Mouse (Mus musculus): ENCODE data around the gene Cpm.

Gene Cpm

DNA sequence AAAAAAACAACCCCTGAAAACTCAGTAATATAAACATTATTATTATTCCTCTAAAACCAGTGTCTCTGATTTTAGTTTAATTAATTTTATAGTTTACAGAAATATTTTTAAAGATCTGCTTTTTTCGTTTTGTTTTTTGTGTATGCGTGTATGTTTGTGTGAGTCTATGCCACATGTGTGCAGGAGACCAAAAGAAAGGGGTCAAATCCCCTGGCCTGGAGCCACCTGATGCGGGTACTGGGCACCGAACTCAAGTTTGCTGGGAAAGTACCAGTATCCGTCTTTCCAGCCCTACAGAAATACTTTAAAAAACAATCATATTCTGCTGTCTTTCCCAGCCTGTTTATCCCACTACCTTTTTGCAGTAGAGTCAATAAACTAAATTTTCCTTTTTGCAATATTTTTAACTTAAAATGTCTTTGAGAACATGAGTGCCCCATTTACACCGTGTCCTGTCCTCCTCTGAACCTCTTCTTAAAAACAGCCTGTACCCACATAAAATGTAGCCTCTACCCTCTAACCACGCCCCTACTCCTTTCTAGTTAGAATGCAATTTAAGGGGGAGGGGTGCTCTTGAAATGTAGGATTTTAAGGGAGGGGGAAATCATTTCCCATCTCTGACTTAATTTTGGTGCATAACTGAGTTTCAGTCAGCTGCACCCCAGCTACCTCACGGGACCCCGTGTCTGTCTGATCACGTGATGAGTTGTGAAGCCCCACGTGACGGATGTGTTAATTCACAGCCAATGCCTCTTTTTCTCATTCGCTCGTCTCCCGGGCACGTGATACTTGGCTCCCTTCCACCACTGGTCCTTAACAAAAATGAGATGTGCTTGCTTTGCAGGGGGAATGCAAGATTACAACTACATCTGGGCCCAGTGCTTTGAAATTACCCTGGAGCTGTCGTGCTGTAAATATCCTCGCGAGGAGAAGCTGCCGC is 46.1 kb downstream of the Cpm start:
- in situ Hi-C loops (cut with MseI, MboI), result loop anchor here (5.0 to 10.0 kb wide), 3 partner anchors 111 to 218 kb away; no protein-coding TSS in a partner anchor

DNA sequence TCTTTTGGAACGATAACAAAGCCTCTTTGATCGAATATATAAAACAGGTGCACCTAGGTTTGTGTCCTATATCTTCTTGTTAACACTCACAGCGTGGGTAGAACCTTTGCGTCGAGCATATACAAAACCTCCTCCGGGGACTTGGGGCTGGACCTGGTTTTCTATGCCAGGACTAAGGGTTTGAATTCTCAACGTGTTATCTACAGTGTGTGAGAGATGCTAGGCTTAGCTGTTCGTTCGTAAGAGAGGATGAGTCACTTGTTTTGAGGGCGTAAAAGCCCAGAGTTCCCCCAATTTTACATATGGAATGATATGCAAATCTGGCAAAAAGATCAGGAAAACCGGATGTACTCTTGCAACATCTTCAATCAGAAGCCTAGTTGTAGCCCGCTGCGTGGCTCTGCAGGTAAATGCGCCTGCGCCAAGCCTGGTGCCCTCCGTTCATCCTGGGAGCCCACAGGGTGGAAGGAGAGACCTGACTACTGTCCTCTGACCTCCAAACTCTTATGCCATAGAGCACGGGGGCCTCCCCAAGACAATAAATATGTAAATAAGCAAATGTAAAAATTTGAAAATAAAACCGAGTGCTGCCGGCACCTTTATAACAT is 46.8 kb downstream of the Cpm start:
- in situ Hi-C loops (cut with MseI, MboI), result loop anchor here (5.0 to 10.0 kb wide), 3 partner anchors 111 to 219 kb away; no protein-coding TSS in a partner anchor

DNA sequence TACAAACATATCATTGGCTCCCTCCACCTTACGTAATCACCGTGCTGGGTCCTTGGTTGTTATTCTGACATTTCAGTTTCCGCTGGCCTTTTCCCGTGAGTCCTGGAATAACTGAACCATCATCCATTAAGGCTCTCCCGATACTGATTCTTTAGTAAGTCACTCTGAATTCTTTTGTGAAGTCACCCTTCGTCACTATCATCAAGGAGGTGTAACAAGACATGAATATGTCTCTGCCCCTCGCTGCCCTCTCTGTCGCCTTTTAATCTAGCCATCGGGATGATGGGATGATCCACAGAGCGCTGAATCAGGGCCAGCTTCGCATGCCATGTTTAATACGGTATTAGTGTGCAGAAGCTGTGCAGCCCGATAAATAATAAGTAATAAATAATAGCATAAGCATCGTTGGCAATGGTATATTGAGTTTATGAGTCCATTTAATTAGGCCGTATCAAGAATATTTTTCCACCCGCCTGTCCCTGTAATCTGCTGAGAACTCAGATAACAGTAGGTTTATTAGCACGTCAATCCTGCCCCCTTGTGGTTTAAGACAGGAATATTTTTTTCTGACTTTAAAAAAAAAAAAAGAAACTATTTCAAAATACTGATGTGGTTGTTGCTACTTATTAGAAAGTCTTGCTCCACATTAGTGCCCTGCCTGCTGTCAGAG is 47.5 kb downstream of the Cpm start:
- in situ Hi-C loops (cut with MseI, MboI), result loop anchor here (5.0 to 10.0 kb wide), 3 partner anchors 112 to 219 kb away; no protein-coding TSS in a partner anchor

DNA sequence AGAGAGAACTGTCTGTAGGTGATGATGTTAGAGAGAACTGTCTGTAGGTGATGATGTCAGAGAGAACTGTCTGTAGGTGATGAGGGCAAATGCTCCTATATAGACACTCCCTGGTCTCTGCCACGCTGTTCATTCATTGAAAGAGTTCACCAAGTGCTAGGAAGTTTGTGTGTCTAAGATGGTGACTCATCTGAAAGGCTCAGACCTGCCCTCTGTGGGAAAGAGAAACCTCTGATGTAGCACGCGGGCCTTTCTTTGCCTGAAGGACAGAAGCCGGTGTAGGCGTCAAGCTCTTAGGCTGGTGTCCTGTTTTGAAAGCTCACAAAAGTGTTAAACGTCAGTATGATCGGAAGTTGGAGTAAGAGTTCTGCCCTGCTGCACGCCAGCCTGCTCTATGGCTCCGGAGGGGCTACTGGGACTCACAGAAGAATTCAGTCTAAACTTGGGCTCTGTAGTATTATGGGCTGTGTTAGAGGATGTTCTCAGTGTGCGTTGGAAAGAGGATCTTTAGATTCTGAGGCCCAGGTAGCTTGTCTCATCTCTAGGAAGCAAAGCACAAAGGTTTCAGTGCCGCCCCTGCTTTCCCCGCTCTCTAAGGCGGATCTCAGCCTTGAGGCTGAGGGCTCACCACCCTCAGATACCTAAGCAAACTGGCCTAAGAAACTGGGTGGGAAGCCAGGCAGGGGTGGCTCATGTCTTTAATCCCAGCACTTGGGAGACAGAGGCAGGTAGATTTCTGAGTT is 48.4 kb downstream of the Cpm start:
- in situ Hi-C loops (cut with MseI, MboI), result loop anchor here (5.0 to 10.0 kb wide), 3 partner anchors 113 to 220 kb away; no protein-coding TSS in a partner anchor

DNA sequence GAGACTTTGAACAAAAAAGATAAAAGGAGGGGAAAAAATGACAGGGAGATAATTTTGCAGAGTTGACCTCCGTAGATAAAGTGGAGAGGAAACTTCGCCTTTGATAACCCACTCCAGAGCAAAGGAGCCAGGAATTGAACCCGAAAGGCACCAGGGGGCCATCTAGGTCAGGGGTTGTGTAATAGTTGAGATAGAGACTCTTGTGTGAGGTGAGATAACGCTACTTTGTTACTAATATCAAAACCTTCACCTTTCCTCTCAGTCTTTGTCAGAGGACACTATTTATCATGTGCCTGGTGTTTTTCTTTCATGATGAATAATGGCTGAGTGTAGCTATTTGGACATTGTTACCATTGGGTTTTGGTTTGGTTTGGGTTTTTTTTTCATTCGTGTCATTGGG is 49.1 kb downstream of the Cpm start:
- in situ Hi-C loops (cut with MseI, MboI), result loop anchor here (5.0 to 10.0 kb wide), 3 partner anchors 114 to 221 kb away; no protein-coding TSS in a partner anchor

DNA sequence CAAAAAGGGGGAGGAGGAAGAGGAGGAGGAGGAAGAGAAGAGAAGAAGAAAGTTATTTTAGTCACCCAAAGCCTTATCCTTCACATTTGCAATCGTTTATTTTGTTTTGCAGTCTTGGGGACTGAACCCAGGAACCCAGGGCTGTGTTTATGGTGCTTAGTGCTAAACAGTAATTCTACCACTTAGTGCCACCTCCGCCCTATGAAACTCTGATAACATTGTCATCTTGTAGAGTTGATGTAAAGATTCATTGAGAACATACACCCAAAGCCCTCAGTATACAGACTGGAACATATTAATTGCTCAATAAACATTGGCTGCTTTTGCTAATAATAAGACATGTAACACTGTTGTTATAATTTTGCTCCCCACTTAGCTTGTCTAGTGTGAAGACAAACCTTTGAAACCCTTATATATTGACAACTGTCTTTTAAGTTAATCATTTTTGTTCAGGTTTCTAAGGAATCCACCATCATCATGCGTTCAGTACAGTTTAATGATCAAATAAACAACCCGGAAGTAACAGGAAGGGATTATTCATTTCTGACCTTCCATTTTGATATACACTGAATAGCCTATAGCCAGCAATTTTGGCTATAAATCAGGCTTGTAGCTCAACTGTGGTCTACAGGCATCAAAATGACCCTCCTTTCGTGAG is 49.9 kb downstream of the Cpm start:
- in situ Hi-C loops (cut with MseI, MboI), result loop anchor here (5.0 to 10.0 kb wide), 3 partner anchors 114 to 222 kb away; no protein-coding TSS in a partner anchor

DNA sequence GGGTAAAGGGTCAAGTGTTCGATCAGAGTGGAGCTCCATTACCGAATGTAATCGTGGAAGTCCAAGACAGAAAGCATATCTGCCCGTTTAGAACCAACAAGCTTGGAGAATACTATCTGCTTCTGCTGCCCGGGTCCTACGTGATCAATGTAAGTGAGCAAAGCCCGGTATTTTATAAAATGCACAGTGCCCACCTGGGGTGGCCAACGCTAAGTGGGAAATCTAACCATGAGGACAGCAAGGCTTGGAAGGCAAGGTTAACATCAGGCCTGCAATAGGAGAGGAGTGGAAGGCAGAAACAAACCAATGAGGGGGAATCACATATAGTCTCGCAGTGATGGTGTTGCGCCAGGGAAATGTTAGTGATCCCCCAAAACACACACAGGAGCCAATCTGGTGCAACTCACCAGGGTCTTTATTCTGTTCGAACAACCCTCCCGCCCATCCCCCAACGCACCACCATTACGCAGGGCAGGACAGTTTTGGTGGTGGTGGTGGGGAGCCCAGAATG is 50.7 kb downstream of the Cpm start:
- in situ Hi-C loops (cut with MseI, MboI), result loop anchor here (5.0 to 10.0 kb wide), 3 partner anchors 115 to 223 kb away; no protein-coding TSS in a partner anchor

DNA sequence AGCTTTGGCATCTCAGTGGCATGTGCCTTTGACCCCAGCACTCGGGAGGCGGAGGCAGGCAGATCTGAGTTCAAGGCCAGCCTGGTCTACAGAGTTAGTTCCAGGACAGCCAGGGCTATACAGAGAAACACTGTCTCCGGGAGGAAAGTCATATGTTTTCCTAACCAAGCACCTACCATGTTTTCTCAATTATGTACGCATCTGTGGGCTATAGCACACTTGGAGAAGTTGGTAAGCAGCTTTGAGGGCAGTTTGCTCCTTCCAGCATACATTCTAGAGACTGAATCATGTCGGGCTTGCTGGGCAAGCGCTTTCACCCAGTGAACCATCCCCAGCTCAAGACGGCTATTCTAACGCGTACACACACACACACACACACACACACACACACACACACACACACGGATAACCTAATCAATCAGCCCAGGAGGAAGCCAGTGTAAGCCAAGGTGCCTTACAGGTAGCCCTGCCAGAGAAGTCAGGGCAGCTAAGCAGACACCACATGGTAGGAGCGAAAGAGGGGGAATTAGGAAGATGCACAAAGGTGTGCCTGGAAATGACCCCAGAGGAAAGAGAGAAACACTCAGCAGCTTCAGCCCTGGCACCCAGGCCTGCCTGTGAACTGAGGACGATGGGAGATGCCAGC is 51.7 kb downstream of the Cpm start:
- in situ Hi-C loops (cut with MseI, MboI), result no loop called here

DNA sequence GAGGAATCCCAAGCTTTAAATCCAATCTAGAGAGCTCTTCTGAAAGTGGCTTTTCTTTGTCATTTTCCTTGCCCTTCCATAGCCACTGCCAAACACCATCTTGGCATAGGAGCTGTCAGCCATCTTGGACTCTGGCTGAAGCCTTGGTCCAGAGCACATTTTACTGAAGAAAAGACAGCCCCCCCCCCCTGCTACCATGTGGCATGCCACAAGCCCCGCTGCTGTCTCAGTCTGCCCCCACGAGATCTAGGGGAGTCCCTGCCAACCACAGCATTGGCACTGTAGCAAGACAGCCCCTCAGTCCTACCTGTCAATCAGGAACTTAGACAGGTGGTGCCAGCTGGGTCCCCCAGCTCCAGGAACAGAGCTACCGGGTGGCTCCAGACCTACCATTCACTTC is 52.2 kb downstream of the Cpm start:
- in situ Hi-C loops (cut with MseI, MboI), result no loop called here

DNA sequence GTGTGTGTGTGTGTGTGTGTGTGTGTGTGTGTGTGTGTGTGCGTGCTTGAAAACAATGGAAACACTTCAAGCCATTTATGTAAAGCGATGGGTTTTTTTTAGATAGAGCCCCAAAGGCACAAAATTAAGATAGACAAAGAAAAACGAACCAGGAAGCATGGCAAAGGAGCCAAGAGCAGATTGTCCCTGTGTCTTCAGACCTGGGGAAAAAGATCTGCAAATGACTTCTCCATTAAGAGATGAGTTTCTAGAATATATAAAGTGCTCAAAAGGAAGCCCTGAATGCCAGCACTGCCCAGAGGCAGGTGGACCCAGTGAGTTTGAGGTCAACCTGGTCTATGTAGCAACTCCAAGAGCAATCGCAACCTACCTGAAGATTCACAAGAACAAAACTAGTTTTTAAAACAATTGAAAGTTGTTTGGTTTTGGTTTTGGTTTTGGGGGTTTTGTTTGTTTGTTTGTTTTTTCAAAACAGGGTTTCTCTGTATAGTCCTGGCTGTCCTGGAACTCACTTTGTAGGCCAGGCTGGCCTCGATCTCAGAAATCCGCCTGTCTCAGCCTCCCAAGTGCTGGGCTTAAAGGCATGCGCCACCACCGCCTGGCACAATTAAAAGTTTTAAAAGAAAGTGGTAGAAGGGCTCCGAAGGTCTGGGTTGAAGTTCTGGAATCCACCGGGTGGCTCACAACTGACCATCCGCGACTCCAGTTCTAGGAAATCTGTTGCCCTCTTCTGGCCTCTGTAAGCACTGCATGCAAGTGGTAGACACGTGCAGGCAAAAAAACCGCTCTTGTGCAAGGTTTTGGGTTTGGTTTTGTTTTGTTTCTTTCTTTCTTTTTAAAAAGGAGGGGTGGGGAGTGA is 52.9 kb downstream of the Cpm start:
- in situ Hi-C loops (cut with MseI, MboI), result no loop called here

DNA sequence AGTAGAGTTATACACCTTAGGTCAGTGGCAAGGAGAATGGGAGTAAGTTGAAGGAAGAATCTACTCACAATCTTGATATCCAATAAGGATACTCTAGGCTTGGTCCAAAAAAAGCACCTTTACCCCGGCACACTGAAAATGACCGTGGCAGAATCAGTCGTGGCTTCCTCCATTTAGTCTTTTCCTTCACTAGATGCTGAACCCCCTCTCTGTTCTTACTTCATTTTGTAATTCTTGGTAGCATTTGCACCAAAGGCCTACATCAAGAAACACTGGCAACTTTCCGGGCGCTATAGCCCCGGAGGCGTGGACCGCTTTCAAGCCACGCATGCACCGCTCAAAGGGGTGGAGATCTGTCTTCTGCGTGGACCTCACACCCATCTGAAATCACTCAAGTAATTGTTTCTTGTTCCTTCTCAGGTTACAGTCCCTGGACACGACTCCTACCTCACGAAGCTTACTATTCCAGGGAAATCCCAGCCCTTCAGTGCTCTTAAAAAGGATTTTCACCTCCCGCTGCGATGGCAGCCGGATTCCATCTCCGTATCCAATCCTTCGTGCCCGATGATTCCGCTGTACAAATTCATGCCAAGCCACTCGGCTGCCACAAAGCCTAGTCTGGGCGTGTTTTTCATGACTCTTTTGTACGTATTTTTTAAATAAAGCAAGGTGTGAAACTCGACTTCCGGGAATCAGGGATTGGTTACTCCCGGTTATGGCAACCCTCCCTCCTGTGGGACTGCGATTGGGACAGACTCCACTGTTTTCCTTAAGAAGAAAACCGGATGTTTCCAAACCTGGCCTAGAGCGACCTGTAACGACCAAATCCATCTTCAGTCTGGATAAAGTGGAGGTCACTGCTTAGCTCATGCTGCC is 53.8 kb downstream of the Cpm start:
- in situ Hi-C loops (cut with MseI, MboI), result no loop called here

DNA sequence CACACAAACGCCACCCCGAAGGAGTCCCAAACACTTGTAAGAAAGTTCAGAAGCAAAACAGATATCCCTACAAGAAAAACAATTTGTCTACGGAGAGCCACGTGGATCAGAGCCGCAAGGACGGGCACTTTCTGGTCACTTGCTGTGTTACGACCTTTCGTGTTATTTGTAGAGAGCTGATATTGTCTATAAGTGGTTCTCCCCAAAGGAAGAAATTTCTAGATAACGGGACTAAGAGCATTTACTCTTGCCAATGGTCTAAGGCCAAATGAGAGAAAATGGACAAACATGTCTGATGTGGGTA is 54.4 kb downstream of the Cpm start:
- in situ Hi-C loops (cut with MseI, MboI), result no loop called here

DNA sequence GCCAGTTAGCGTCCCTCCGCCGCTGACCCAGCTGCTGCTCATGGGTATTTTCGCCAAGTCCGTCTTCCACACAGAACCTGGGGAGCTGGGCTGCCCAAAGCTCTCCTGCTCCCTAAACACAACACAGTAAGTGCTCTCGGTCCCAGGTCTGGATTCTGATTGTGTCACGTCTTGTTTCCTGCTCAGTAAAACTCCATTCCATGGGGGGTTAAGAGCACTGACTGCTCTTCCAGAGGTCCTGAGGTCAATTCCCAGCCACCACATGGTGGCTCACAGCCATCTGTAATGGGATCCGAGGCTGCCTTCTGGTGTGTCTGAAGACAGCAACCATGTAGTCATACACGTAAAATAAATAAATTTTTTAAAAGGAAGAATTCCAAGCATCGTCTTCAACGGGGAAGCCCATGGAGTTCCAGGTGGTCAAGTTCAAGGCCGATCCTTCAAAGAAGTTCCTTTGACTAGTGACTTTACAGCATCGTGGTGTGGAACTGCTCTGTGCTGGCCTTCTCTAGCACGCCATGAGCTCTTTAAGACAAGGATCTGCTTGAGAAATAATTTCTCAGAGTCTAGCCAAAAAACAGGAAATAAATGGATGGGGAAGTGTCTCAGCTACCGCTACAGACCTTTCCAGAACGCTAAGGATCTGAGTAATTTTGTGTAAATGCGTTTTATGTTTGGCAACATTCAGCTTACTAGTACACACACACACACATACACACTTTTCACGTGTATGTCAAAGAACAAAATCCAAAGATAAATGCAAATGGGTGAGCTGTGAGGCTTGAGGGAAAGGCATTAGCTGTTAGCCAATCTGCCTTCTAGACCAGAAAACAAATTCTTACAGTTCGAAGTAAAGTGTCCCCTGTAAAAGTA is 55.2 kb downstream of the Cpm start:
- in situ Hi-C loops (cut with MseI, MboI), result no loop called here

DNA sequence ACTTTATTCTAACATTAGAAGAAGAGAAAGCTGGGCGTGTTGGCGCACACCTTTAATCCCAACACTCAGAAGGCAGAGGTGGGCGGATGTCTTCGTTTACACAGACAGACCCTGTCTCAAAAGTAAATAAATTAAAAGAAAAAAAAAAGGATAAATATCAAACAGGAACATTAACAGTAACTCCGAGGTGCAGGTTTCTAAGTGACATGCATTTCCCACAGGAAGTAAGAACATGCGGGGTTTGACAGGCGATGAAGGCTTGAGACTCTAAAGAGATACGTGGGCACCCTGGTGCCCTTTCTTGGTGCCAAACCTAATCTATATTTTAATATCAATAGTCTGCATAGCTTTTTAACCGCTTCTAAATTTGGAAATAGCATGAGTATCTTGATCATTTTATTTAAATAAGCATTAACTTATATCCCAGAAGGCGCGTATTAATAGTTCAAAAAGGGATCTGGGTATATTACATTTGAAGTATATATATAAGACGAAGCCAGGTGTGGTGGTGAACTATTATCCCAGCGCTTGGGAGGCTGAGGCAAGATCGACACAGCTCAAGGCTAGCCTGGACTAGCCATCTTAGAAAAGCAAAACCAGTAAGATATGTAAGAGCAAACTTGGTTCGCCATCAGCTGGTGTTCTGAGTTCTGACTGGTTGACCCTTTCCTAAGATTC is 56.0 kb downstream of the Cpm start:
- in situ Hi-C loops (cut with MseI, MboI), result no loop called here

DNA sequence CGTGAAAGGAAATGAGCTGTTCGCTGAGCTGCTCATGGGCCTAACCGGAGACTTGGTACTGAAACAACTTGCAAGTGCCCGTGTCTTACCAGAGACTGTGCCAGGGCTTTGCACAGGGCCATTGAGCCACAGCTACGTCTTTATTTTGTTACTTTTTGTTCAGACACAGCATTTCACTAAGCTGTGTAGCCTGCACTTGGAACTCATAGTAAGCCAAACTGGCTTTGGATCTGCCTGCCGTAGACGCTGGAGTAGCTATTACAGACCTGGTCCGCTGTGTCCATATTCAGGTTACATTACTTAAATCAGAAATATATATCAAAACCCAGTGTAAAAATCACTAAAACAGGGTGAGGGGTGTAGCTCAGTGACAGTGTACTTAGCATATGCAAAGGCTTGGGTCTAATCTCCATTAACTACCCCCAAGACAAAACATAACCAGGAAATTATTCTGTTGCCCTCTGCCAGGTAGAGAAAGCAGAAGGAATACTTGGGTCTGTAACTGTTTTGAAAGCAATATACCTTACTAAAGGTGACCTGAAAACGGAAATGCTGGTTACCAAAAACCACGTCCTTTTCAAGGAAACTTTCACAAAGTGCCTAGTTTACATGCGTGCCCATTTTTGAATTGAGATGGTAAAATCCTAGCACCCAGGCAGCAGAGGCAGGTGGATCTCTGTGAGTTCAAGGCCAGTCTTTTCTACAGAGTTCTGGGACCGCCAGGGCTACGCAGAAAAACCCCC is 56.7 kb downstream of the Cpm start:
- in situ Hi-C loops (cut with MseI, MboI), result no loop called here

DNA sequence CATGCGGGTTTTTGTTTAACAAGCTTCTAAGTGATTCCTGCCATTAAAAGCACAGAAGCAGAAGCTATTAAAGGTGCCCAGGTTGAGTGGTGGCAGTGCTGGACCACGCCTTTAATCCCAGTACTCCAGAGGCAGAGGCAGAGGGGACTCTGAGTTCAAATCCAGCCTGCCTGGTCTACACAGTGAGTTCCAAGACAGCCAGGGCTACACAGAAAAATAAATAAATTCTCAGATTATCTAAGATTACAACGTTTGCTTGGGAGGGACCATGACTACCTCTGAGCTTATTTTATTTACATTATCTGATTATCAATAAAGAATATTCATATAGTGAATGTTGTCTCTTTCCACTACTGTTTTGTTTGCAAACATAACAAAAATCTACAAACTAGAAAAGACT is 57.7 kb downstream of the Cpm start:
- in situ Hi-C loops (cut with MseI, MboI), result no loop called here
